Mouse (Mus musculus): ENCODE results near the gene 1110008P14Rik.

DNA sequence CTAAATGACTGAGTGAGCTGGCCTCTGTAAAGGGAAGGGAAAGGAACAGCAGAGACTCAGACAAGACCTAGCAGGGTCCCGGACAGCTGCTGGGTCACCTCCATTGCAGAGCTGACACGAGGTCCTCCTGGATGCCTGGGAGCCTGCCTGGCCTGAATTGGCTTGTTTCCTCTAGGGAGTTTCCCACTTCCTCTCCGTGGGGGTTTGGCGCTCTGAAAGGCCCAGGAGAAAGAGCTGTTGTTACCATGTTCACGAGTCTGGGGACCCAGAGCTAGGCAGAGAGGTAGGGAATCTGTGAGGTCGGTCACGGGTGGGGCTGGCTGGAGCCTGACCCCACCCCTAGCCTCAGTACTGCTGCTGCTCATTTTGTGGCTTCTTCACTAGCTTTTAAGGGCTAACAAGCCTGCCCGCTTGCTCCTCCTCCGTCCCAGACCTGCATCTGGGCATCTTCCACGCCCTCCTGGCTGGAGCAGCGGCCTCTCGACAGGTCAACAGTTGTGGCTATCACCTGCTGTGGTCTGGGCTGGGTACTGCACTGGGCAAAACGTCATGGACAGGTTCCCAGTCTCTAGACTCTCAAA lies 31.2 kb downstream of the 1110008P14Rik start:
- TF ChIP-seq CTCF (IDR thresholded peaks at IDR 0.05; ENCODE audit: control insufficient read depth, insufficient read depth, insufficient replicate concordance, low read depth, low read length) (no peak), POLR2A (IDR thresholded peaks at IDR 0.05; ENCODE audit: control insufficient read depth, low read depth, low read length) (no peak)
